Mouse (Mus musculus) megakaryocyte progenitor cell, adult 5-6 weeks (primary cell): Measurements from ENCODE around the gene Cd151. TPM values are rescaled to one million over a fixed set of nuclear protein-coding genes. Genes with fewer than 3 reads are reported as not detected.

ENCODE experiments used
- ATAC-seq: replicated peaks from 2 replicates; pipeline ENCODE4 v1.8.0; 2016; ENCODE audit warnings: mild to moderate bottlenecking, moderate TSS enrichment, inconsistent platforms; ENCODE audit not compliant: poor library complexity
- total RNA-seq, 2 experiments: library from RNA; stranded (forward) in 1 of 2; stranded (reverse) in 1 of 2; fragments of 157-497, 149-512 nt in 1 of 2; fragments of 200-1000 nt in 1 of 2; gene quantifications; 2 replicates each; pipeline versions ENCODE4 v1.2.3 to v1.2.4; 2015 to 2017

Gene Cd151
- total RNA-seq, 2 experiments from 2014 or later = 14.5 to 14.7 TPM

DNA sequence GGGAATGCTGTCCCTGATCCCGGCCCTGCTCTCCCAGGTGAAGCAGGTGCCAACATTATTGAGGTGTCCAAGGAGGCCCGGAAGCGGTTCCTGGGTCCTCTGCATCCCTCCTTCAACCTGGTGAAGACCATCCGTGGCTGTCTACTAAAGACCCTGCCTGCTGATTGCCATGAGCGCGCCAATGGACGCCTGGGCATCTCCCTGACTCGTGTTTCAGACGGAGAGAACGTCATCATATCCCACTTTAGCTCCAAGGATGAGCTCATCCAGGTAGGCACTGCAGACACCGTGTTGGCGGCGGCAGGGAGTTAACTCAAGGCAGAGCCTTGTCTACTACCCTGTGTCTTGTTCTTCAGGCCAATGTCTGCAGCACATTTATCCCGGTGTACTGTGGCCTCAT, 10.0 kb upstream of the Cd151 start:
- no peak for ATAC-seq

- ATAC-seq = peak; percentile 12; the same call in 1 of the 2 replicates
These were observed 9.1 kb upstream of the Cd151 start for GRCm38 (mm10) chr7:141457986-141458660.

DNA sequence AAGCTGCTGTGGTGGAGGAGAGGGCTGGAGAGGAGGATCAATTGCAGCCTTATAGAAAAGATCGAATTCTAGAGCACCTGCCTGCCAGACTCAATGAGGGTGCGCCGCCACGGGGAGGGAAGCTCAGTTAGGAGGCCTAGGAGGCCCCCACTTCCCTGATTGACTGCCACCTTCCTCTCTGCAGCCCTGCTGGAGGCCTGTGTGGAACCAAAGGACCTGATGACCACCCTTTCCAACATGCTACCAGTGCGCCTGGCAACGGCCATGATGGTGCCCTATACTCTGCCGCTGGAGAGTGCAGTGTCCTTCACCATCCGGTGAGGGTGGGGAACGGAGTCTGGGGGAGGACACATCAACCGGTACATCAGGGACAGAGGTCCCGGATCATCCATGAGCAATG, 8.5 kb upstream of the Cd151 start:
- no peak for ATAC-seq

GRCm38 (mm10) chr7:141459301-141459711, 7.9 kb upstream of the Cd151 start:
- no peak for ATAC-seq

- no peak for ATAC-seq
These were observed 7.2 kb upstream of the Cd151 start for GRCm38 (mm10) chr7:141460001-141460390.

DNA sequence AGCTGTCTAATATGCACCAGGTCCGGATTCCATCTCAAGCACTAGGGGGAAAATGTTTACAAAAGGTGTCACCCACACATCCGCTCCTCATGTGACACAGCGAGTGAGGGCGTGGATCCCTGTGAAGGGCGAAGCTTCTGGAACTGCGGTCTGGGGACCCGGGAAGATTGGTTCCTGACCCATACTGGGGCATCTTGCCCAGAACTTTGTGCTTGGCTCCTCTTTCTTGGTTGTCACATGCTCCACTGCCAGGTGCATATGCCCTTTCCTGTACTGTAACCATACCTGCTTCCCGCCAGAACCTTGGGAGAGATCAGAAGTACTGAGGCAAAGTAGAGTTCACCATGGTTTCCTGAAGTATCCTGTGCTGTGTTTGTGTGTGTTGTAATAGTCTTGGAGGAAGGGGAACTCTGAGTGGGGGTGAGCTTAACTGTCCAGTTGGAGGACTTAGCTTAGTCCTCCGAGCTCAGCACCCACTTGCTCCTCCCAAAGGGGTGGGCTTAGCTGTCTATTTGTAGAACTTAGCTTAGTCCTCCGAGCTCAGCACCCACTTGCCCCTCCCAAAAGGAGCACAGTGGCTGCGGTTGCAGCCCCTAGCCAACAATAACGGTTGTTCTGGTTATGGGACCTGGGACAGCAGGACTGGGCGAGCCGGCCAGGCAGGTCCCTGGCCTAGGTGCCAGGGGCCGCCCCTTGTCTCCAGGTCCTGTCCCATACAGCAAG, 6.6 kb upstream of the Cd151 start, which contains the start of gene Cracr2b:
TSS of gene Cracr2b (plus strand) at position 704 of the 723 bp plus-strand sequence.
- peak; percentile 40 for ATAC-seq

- 0 out of 2 replicates have a peak, but pooled peaks have one; percentile 11 for ATAC-seq
These were observed 5.5 kb upstream of the Cd151 start for GRCm38 (mm10) chr7:141461521-141462332.

DNA sequence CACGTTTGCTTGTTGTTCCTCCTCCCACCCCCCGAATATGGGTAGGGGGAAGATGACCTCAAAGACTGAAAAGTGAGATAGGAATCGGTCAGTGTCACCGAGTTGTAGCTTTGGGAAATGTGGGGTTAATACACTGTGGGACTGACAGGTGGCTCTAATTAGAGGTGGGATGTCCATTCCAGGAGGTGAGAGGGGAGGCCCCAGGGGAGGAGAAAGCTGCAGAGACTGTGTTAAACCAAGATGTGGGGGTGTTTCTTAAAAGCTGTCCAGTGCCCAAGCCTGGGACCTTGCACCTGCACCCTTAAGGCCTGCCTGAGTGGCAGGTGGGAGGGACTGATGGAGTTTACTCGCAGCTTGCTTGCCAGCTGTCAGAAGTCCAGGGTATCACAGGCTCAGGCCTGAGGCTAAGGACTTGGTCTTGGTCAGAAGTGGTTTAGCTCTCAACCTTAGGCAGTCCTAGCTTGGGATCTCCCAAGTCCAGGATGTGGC, 4.8 kb upstream of the Cd151 start:
- ATAC-seq = no peak

DNA sequence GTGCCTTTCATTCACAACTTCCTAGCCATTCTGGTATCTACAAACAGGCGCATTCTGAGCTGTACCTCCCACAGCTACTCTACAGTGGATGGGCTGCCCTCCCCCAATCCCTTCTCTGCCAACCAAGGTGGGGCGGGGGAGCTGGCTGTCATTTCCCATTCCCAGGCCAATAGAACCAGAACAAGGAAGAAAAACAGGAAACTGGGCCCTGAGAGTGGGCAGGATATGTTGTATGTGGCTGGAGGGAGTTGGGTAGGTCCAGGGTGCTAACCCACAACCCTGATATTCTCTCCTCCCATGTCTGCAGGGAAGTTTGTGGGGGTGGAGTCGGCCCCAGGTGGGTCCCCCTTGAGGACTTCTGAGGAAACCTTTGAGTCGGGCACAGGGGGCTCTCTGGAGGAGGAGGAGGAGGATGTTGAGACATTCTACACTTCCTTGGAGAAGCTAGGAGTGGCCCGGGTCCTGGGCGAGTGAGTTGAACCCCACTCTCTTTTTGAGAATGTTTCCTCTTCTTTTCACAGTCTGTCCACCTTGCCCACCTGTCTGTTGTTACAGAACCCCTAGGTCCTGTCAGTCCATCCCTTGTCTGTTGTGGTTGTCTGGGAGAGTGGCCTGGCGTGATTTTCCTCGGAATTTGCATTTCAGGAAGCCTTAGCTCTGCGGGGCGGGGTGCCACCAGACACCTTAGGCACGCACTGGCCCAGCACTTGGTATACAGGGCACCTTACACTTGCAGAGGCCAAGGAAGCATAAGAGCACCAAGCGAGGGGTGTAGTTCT, 3.2 kb upstream of the Cd151 start:
- ATAC-seq = no peak

GRCm38 (mm10) chr7:141464603-141465201, 2.5 kb upstream of the Cd151 start:
- no peak for ATAC-seq

DNA sequence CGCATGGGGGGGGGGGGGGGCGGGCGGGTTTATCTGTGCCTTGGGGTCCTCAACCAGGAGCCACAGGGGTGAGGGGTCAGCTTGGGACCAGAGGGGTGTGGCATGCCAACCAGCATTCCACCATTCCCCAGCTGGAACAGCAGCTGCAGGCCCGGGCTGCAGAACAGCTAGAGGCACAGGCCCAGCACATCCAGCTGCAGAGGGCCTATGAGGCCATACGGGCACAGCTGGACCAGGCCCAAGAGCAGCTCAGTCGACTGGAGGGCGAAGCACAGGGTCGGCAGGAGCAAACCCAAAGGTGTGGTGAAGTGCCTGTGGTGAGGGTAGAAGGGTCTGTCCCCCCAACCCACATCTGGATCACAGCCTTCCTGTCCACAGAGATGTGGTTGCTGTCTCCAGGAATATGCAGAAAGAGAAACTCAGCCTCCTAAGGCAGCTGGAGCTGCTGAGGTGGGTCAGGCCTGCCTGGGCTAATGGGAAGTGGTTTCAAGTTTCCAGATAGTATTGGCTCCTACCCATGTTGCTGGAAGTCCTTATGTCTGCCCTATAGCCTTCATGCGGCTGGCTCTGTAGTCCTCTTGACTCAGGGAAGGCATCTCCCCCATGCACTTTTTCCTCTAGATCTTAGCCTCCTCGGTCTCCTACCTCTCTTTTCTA, 1.7 kb upstream of the Cd151 start:
- ATAC-seq = no peak

GRCm38 (mm10) chr7:141466045-141466394, 1.2 kb upstream of the Cd151 start:
- ATAC-seq = no peak

DNA sequence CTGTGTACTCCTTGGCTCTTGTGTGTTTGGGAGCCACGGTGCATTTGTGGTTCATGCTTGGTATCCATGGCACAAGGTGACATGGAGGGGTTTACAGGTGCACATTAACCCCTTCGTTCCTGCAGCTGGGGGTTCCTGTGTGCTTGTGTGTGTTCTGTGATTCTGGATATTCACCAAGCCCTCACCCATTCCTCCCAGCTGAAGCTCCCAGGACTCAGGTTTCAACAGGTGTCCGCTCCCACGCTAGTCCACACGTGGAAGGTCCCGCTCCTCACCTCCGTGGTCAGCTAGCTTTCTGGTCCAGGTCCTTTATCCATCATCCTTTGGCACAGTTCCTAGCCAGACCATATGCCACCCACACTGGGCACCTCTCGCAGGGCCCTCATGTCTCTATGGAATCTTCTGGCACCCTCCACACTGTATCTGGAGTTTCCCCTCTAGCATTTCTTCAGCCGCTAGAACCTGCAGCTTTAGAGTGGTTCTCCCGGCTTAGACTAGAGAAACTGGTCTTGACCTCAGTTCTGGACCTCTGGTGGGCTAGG, 514 bp upstream of the Cd151 start:
- no peak for ATAC-seq

- ATAC-seq = no peak
These were observed 951 bp downstream of the Cd151 start for GRCm38 (mm10) chr7:141468164-141468521.

- peak; percentile 73 for ATAC-seq
These were observed 1.5 kb downstream of the Cd151 start for GRCm38 (mm10) chr7:141468522-141469211.

GRCm38 (mm10) chr7:141469352-141469751, 2.2 kb downstream of the Cd151 start:
- ATAC-seq = no peak

DNA sequence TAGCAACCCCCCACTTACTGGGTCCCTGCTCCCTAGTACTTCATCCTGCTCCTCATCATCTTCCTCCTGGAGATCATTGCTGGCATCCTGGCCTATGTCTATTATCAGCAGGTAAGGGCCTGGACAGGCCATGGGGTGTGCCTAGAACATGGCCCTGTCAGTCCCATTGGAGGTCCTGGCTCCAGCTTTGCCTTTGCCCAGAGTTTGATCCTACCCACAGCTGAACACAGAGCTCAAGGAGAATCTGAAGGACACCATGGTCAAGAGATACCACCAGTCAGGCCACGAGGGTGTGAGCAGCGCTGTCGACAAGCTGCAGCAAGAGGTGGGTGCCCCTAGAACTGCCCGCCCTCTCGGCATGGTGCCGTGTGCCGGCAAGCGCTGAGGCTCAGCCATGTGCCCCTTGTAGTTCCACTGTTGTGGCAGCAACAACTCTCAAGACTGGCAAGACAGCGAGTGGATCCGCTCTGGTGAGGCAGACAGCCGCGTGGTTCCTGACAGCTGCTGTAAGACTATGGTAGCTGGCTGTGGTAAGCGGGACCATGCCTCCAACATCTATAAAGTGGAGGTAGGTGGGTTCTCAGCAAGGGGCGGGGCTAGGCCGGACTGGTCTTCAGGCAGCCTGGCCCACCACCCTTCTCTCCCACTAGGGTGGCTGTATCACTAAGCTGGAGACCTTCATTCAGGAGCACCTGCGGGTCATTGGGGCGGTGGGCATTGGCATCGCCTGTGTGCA, 2.9 kb downstream of the Cd151 start:
- no peak for ATAC-seq

GRCm38 (mm10) chr7:141470637-141470944, 3.4 kb downstream of the Cd151 start:
- no peak for ATAC-seq
